Mouse (Mus musculus) spleen, adult 2 months (tissue): ENCODE results near the gene A730015C16Rik. TPM values are rescaled to one million over a fixed set of nuclear protein-coding genes. Genes with fewer than 3 reads are reported as not detected.

ENCODE experiments used
- DNase-seq, 2 experiments: peaks; one replicate each; pipeline versions ENCODE4 v3.0.0 to v3.0.0-alpha.2; 2012 to 2021; ENCODE audit warnings: low spot score in 2 of 2, low read depth in 1 of 2
- H3K27ac ChIP-seq: fragments of 200-500 bp; 2 replicates; pipeline ENCODE4 v1.5.1; 2012; ENCODE audit warnings: low read length, inconsistent platforms; ENCODE audit not compliant: insufficient read depth
- H3K27me3 ChIP-seq: fragments of 200-500 bp; 2 replicates; pipeline ENCODE4 v1.6.1; 2012; ENCODE audit warnings: mild to moderate bottlenecking, moderate library complexity, low read length, inconsistent platforms; ENCODE audit not compliant: control insufficient read depth, insufficient read depth
- H3K36me3 ChIP-seq: fragments of 200-500 bp; 2 replicates; pipeline ENCODE4 v1.6.1; 2012; ENCODE audit warnings: mild to moderate bottlenecking, low read length, inconsistent platforms; ENCODE audit not compliant: control insufficient read depth, insufficient read depth
- H3K4me1 ChIP-seq: fragments of 200-500 bp; 2 replicates; pipeline ENCODE4 v1.6.1; 2011; ENCODE audit warnings: inconsistent platforms; ENCODE audit not compliant: control insufficient read depth, insufficient read depth, insufficient read length
- H3K4me3 ChIP-seq: fragments of 200-500 bp; 2 replicates; pipeline ENCODE4 v1.5.1; 2011; ENCODE audit warnings: mild to moderate bottlenecking, inconsistent platforms; ENCODE audit not compliant: insufficient read depth, insufficient read length; ENCODE audit errors: extremely low read depth
- CTCF ChIP-seq: fragments of 200-500 bp; IDR thresholded peaks from 2 replicates; pipeline ENCODE4 v1.5.1; 2011; ENCODE audit warnings: mild to moderate bottlenecking, inconsistent platforms; ENCODE audit not compliant: insufficient read depth, insufficient read length, insufficient replicate concordance; ENCODE audit errors: extremely low read depth
- POLR2A ChIP-seq: fragments of 200-500 bp; IDR thresholded peaks from 2 replicates; pipeline ENCODE4 v1.6.1; 2011; ENCODE audit warnings: low read depth, low read length, inconsistent platforms
- whole genome bisulfite sequencing: fragments of 180-500 bp; shearing (Covaris S2); methylation state at CpG from one replicate; pipeline ENCODE4 v1.1.7; 2018; 5-methylcytosine and 5-hydroxymethylcytosine counted together
- polyA plus RNA-seq: library from polyadenylated mRNA; depleted of rRNA; stranded (reverse); fragments of >200 nt; gene quantifications from 2 replicates; pipeline ENCODE4 v1.2.3, GENCODE M21; 2012

A730015C16Rik gene
- polyA plus RNA-seq, 1 experiment, result not detected

DNA sequence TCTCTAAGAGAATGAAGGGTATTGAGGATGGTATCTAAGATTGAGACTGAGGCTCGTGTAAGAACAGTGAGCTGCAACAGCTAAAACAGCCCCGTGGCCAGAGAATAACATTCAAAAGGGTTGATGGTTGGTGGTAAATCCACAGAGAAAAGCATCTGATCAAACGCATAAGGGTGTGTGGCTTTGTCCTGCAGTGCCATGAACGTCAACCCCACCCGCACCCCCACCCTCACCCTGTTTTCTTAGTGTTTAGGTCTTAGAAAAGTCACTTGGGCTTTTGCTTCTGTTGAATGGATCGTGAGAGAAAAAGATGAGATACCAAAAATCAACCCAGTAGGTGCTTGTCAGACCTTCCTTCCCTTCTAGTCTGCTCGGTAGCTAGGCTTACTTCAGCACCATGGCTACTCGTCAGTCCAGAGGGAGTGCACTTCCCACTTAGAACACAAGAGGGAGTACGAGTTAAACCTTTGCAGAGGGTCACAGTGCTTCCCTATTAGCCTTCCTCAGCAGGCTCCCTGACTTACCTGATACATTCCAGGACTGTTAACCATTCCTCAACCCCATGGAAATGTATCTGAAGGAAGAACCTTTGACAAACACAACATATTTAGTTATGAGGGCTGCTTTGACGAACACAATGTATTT lies 21.4 kb upstream of the A730015C16Rik start:
- Histone ChIP-seq H3K4me3 (no peak overlapping the region), H3K4me1 (no peaks in the 10 kb centered on the region), H3K27me3 (no peaks in the 10 kb centered on the region), H3K36me3 (no peaks in the 10 kb centered on the region), H3K27ac (no peak overlapping the region)
- WGBS, result 42% methylated on average over 10 of the region's 10 CpGs
- peak; percentile 38 to 68 for DNase-seq
- TF ChIP-seq CTCF (peak; percentile 64; the same call in 1 of the 2 replicates), POLR2A (no peak)

- H3K27me3 ChIP-seq, result no peaks in the 10 kb centered on the region
- no peak overlapping the region for H3K4me3 ChIP-seq
- TF ChIP-seq CTCF (no peak), POLR2A (no peak)
- 88% methylated on average over 7 of the region's 7 CpGs for WGBS
- H3K36me3 ChIP-seq, result no peaks in the 10 kb centered on the region
- H3K27ac ChIP-seq, result no peak overlapping the region
- no peaks in the 10 kb centered on the region for H3K4me1 ChIP-seq
- no peak for DNase-seq
These were observed 18.4 kb upstream of the A730015C16Rik start for GRCm38 (mm10) chr4:108866806-108867205.

DNA sequence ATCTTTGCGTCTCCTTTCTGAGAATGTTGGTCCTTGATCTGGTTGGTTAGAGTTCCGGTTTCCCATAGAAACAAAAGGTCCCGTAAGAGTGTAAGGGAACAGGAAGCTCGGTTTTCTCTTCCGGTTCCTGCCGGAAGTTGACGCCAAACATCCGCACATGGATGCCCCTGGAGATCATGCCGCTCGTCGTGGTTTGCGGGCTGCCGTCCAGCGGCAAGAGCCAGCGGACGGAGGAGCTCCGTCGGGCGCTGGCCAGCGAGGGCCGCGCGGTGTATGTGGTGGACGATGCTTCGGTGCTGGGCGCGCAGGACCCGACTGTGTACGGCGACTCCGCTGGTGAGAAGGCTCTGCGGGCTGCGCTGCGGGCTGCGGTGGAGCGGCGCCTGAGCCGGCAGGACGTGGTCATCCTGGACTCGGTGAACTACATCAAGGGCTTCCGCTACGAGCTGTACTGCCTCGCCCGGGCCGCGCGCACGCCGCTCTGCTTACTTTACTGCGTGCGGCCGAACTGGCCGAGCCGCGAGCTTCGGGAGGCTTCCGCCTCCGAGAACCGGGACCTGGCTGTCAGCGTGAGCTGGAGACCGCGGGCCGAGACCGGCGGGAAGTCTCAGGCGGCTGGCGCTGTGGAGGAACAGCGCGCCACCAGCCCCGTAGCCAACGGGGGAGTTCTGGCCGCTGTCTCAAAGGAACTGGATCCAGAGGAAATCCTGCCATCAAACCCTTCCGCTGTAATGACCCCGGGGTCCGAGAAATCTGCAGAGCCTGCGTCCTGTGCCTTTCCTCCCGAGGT lies 509 bp downstream of the A730015C16Rik start, which contains the start of gene Kti12:
TSS of gene Kti12 (plus strand) at position 71 of the 790 bp plus-strand sequence.
- H3K36me3 ChIP-seq, result no peaks in the 10 kb centered on the region
- no peaks in the 10 kb centered on the region for H3K27me3 ChIP-seq
- DNase-seq, result peak; percentile 63
- peaks cover 9% of the 10 kb centered on the region for H3K4me1 ChIP-seq
- peak within 1 kb of the TSS; percentile 100 for H3K4me3 ChIP-seq
- under 1% methylated on average over 77 of the region's 77 CpGs for WGBS
- peak within 1 kb of the TSS; percentile 94 for H3K27ac ChIP-seq
- TF ChIP-seq CTCF, result no peak
- TF ChIP-seq POLR2A, result peak; percentile 59

DNA sequence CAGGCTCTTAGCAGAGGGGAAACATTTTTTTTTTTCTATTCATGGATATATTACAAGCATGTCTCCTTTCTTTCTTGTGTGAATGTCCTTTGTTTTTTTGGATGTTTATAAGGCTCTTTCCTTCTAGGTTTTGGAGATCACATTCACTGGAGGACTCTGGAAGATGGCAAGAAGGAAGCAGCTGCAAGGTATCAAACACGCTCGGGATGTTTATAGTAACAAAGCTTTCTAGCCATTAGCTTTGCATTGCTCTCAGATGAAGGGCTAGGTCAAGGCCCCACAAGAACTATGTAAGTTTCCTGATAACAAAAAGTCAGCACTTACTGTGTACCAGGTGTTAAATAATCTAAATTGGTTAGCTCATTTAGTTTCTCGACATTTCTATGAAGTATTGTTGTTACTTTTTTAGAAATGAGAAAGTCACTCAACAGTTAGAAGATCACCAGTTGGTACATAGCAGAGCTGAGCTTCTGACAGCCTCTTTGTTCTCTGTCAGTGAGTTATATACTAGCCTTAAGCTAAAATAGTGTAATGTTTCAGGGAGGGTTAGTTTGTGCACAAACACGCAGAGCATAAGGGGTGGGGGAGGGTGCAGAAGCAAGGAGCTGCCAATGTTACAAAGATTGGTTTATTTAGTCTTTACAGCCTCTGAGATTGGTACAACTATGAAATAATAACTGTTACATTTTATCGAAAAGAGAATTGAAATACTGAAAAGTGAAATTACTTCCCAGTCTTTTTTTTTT lies 2.4 kb downstream of the A730015C16Rik start:
- 87% methylated on average over 5 of the region's 5 CpGs for WGBS

DNA sequence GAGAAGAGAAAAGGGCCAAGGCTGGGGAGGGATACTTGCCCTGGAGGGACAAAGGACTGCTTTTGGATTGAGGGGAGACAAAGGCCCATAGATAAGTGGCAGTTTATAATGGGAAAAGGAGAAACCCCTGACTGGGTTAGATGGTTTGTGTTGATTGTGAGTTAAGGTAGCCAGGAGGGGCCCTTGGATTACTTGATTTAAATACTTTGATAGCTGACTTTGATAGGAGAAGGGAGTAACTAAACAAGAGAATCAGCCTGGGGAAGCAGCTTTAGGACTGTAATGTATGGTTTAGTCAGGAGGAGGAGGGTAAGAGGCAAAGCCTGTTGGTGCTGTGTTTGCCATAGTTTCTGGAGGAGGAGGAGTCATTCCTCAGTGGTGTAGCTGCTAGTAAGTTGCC lies 5.1 kb downstream of the A730015C16Rik start:
- Histone ChIP-seq H3K4me1 (peaks cover 3% of the 10 kb centered on the region; the same call in 1 of the 2 replicates), H3K4me3 (no peak overlapping the region), H3K27me3 (no peaks in the 10 kb centered on the region), H3K36me3 (no peaks in the 10 kb centered on the region), H3K27ac (no peak overlapping the region)
- TF ChIP-seq CTCF (no peak), POLR2A (no peak)
- DNase-seq, result no peak

More for the DNA sequence above, 2.4 kb downstream of the A730015C16Rik start:
- TF ChIP-seq POLR2A (no peak), CTCF (no peak)
- H3K4me1 ChIP-seq, result peaks cover 9% of the 10 kb centered on the region
- no peaks in the 10 kb centered on the region for H3K36me3 ChIP-seq
- no peak for DNase-seq
- H3K4me3 ChIP-seq, result no peak overlapping the region
- H3K27me3 ChIP-seq, result no peaks in the 10 kb centered on the region
- H3K27ac ChIP-seq, result no peak overlapping the region

DNA sequence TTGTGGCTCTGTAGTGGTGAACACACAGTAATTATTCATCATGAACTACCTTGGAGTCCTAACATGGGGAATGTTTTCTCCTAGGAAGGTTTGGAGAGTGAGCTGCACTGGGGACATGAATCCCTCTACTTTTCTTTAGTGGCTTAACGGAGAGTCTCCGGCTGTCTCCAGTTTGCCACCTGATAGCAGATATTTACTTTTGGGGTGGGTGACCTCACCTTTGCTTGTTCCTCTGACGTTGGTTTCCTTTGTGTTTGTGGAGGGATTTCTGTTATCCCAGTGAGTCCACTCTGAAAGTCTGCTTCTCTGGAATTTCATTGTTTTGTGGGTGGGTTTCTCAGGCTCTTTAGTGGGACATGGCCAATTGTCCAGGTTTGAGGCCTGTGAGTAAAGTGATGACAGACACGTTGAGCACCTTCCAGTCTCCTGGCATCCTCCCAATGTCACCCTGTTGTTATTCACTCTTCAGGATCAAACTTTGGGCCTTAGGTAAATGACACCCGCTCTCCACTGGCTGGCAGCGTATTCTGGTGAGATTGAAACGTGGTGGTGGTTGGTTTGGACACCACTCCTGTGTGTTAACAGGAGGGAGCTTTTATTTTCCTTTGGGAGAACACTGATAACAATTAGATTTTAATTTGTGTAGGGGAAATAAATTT lies 6.4 kb downstream of the A730015C16Rik start:
- no peak for DNase-seq
- H3K27me3 ChIP-seq, result no peaks in the 10 kb centered on the region
- no peak overlapping the region for H3K27ac ChIP-seq
- no peaks in the 10 kb centered on the region for H3K4me1 ChIP-seq
- H3K4me3 ChIP-seq, result no peak overlapping the region
- 92% methylated on average over 7 of the region's 7 CpGs for WGBS
- H3K36me3 ChIP-seq, result no peaks in the 10 kb centered on the region
- TF ChIP-seq POLR2A, result no peak
